Mouse (Mus musculus): Measurements from ENCODE around the gene Phf23.

- TF ChIP-seq CTCF (IDR thresholded peaks at IDR 0.05; ENCODE audit: low read depth, low read length) (no peak), POLR2A (IDR thresholded peaks at IDR 0.05; ENCODE audit: insufficient read depth, low read length) (no peak)
Observed at GRCm38 (mm10) chr11:69992396-69992795, 3.2 kb upstream of the Phf23 start.
